Mouse (Mus musculus) cerebellum, adult 2 months (tissue): ENCODE measurements at regions not wholly inside any gene's neighbourhood (a gene's known extent, or its start where the extent isn't known, plus 50 kb on each side); places are given as distances from the start of the nearest gene placed in this dataset.

Experiments
- CTCF ChIP-seq: fragments of 200-500 bp; IDR thresholded peaks from 2 replicates; pipeline ENCODE4 v1.5.1; 2011; ENCODE audit warnings: low read depth, mild to moderate bottlenecking, control low read depth, low read length, moderate library complexity, borderline replicate concordance; ENCODE audit not compliant: insufficient read depth
- POLR2A ChIP-seq: fragments of 200-500 bp; IDR thresholded peaks from 2 replicates; pipeline ENCODE4 v1.6.1; 2011; ENCODE audit warnings: low read length, control low read depth, borderline replicate concordance; ENCODE audit not compliant: insufficient read depth

DNA sequence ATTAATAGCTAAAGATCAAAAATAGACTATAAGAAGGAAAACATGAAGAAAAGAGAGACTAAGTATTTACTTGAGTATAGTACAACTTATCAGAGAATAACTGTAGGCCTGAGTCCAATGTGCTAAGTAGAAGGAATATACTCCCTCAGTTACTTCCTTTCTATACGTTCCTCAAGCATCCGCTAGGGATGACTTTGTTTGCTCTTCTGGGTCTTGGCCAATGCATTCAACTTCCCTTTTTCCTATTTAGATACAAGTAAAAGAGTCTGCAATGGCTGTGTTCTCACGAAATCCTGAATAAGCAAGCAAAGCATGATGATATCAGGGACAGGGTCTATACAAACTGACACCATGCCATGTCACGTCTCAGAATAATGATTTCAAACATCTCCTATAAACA, 135.3 kb upstream of the Klf6 start:
- TF ChIP-seq POLR2A = no peak
- no peak for TF ChIP-seq CTCF
